Mouse (Mus musculus) liver, postnatal 0 days (tissue): Measurements from ENCODE around the gene Ypel3.

ENCODE experiments used
- CTCF ChIP-seq: sonication (generic); IDR thresholded peaks from 2 replicates; pipeline ENCODE4 v1.5.1; 2016; ENCODE audit warnings: antibody characterized with exemption, low read depth
- EP300 ChIP-seq: IDR thresholded peaks from 2 replicates; pipeline ENCODE4 v1.6.1; 2016; ENCODE audit warnings: antibody characterized with exemption, low read depth, mild to moderate bottlenecking

GRCm38 (mm10) chr7:126773351-126773750, 3.4 kb upstream of the Ypel3 start:
- TF ChIP-seq CTCF, result no peak
- no peak for TF ChIP-seq EP300
